Mouse (Mus musculus) left cerebral cortex, adult 9 months (tissue): ENCODE measurements around the gene Iqcg.
A peak's percentile ranks its signal among the peaks of the same experiment; 100 is the strongest.

Experiments
- DNase-seq, 2 experiments: peaks; one replicate each; pipeline ENCODE4 v3.0.0; 2022; ENCODE audit warnings: low spot score in 2 of 2

The Iqcg gene

DNA sequence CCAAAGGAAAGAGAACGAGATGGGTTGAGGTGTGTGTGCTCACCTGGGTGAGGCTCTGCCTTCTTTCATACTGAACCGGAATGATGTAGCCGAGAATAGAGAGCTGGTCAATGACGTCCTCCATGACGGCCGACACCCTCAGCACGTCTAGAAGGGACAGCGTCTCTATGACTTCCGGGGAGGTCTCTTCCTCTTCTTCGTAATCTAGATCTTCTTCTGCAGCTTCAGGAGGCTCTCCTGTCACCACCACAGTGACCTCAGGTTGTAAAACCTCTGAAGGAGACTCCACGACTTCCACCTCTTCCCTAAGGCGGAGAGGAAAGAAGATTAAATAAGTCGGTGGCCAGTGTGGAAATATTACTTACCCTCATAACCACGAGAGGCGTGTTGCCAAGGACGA lies 6.2 kb downstream of the Iqcg start:
- no peak for DNase-seq

DNA sequence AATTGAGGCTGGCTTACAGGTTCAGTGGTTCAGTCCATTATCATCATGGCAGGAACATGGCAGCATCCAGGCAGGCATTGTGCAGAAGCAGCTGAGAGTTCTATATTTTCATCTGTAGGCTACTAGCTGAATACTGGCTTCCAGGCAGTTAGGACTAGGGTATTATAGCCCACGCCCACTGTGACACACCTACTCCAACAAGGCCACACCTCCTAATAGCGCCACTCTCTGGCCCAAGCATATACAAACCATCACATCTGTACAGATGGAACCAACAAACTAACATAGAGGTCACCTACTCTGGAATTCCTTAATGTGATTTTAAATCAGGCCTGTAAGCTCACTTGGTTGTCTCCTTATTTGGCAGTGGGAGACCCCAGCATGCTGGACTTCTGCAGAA lies 7.3 kb downstream of the Iqcg start:
- DNase-seq, result no peak

GRCm38 (mm10) chr16:33048004-33048403 lies 8.0 kb downstream of the Iqcg start:
- no peak for DNase-seq

DNA sequence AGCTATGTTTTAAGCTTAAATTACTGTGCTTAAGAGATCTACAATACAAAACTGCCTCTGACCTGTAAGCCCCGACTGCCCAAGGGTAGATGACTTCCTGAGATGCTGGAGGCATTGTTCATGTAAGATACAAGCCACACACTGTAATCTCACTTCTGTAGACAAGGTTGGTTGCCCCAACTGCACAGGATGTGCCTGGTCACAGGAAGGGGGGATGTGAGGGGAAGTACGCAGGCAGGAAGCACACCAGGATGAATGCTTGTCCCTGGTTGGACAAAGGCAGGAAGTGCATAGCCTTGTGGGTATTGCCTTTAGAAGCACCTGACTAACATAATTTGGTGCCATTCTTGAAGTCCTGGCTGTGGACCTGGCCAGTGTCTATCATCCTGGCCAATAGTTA lies 12.8 kb downstream of the Iqcg start:
- DNase-seq, result no peak

DNA sequence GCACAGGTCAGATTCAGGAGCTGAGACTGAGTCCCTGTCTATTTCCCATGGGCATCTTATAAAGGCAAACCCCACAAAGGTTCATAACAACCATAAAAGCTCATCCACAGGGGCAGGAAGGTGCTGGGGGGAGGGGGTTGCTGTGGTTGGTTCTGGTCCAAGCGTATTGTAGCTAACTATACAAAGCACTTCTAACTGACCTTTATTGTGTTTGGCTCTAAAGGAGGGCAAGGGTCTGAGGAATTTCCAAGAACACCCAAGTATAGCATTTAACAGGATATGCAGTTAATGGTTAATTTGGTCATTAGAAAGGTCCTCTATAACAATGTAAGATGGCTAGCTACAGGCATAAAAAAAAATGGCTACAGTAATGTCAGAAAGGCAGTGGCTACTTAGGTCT lies 13.3 kb downstream of the Iqcg start:
- DNase-seq, result no peak

DNA sequence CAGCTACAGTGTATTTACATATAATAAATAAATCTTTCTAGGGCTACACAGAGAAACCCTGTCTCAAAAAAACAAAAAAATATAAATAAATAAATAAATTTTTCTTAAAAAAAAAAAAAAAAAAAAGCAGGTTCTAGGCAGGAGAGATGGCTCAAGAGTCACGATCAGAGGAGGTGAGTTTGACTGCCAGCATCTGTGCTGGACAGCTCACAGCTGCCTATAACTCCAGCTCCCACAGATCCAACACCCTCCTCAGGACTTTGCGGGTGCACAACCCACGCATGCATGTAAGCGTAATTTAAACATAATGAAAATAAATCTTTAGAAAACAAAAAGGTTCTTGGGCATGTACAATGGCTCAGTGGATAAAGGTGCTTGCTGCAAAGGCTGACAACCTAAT lies 20.0 kb downstream of the Iqcg start:
- no peak for DNase-seq

DNA sequence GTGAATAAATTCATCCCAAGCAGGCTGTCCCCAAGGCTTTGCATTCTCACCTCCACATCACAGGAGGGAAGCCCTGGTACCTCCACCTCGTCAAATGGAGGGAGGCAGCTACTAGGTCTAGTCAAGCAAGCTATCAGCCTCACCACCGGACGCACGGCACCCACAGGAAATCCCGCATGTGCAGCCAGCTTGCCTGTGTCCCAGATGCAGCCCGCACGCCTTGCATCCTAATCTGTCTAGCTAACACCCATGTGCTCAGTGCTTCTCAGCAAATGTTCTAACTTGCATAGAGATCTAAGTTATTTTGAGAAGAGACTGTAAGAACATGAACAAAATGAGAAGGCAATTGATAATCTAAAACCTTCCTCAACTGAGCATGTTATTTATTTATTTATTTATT lies 29.7 kb downstream of the Iqcg start:
- DNase-seq, result no peak

- DNase-seq, result peak in 1 of 2 experiments; percentile 55
Measured at GRCm38 (mm10) chr16:33024456-33025104, 31.4 kb downstream of the Iqcg start.

DNA sequence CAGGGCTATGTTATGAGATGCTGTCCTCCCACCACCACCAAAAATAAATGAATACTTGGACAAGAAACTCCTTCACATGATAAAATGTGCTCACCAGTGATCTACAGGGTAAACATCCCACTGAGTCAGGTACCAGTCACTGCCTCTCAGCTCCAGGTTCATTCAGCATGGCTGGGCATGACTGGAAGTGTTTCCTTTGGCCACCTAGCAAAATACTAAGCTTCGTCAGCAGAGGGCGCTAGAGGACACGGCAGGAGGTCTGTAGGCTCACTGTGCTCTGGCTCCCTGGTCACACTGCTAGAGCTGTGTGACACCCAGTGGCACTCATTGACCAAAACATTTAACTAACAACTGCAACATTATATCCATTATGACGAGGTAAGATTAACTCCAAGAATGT lies 32.3 kb downstream of the Iqcg start:
- DNase-seq, result peak in 1 of 2 experiments; percentile 87

GRCm38 (mm10) chr16:33021381-33021780 lies 34.6 kb downstream of the Iqcg start:
- DNase-seq, result no peak

GRCm38 (mm10) chr16:33019117-33019770 lies 36.8 kb downstream of the Iqcg start:
- DNase-seq, result no peak

DNA sequence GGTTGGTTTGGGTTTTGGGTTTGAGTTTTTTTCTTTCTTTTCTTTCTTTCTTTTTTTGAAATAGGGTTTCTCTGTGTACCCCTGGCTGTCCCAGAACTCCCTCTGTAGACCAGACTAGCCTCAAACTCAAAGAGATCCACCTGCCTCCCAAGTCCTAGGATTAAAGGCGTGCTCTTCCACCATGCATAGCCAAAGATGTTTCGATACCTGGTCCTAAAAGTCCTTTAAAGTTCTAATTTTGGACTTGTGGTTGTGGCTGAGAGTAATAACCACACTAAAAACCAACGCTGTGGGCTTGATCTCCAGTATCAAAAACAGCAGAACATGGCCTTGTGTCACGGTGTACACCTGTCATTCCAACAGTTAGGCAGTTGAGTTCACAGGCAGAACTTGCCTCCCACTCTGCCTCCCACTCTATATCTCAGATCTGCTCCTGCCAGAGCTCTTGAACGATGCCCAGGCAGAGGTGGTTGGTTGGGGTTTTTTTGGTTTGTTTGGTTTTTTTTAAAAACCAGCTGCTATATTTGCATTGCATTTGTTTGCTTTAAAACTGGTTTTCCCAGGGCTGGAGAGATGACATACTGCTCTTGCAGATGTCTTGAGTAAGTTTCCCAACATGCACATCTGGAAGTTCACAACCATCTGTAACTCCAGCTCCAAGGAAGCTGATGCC lies 38.2 kb downstream of the Iqcg start:
- DNase-seq, result no peak

DNA sequence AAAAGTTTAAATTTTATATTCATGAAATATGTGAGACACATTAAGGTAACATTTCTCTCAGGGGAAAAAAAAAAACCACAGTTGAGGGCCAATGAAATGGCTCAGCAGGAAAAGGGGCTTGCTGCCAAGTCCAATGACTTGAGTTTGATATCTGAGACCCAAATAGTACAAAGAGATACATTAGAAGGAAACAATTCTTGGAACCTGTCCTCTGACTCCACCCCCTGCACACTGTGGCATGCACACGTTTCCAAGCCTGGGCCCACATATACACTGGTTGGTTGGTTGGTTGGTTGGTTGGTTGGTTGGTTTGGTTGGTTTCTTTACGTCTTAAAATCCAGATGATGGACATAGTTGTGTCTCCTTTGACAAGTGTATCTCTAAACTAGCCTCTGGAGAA lies 40.0 kb downstream of the Iqcg start:
- DNase-seq, result no peak

GRCm38 (mm10) chr16:33015396-33015907 lies 40.6 kb downstream of the Iqcg start:
- DNase-seq, result no peak

DNA sequence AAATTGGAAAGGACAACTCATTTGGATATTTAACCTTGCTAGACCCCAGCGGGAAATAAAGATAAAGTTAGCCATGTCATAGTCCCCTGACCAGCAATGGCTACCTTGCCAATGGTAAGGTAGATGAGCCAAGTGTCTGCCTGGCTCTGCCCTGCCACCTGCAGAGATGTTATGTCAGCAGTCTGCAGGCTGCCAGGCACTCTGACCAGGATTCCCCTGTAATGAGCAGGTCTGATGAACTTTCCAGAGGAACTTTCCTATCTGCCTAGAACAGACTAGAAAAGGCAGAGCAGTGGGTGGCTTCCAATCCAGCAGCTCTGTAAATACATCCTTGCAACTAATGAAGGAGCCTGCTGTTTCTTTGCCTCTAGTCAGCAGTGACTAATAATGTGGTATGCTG lies 41.1 kb downstream of the Iqcg start:
- peak in 1 of 2 experiments; percentile 37 for DNase-seq

- DNase-seq, result no peak
Measured at GRCm38 (mm10) chr16:33013801-33014200, 42.2 kb downstream of the Iqcg start.

- DNase-seq, result peak in 1 of 2 experiments; percentile 33
Measured at GRCm38 (mm10) chr16:33010166-33010565, 45.9 kb downstream of the Iqcg start.

GRCm38 (mm10) chr16:33007436-33007835 lies 48.6 kb downstream of the Iqcg start:
- no peak for DNase-seq

DNA sequence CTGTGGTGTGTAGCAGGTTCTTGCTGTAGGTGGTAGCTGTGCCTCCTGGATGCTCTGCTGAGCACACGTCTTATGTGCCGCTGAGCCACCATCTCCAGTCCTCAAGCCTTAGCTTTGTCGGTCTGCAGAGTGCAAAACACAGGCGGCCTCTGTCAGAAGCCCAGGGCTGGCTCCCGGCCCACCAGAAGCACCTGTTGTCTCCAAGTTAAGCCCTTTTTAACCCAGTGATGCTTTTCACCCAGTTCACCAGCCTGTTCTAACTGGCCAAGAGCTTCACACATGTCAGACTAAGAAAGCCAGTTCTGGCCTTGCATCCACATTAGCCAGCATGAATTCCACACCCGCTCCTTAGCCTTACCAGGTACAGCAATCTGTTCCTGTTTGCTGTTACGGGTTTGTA lies 49.1 kb downstream of the Iqcg start:
- no peak for DNase-seq

GRCm38 (mm10) chr16:33005216-33005615 lies 50.8 kb downstream of the Iqcg start:
- no peak for DNase-seq

DNA sequence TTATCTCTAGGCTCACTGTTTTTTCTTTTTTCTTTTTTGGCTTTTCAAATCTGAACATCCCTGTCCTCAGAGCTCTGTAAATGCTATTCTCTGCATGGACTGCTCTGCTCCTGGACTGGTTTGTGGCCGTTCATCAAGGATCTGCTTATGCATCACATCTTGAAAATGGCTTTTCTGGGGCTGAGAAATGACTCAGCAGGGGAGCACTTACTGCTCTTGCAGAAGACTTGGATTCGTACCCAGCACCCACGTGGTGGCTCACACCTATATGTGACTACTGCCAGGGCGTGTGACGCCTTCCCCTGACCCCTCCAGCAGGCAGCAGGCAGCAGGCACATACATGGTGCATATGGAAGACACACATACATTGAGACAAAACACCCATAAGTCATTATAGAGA lies 63.9 kb downstream of the Iqcg start:
- DNase-seq, result peak in 1 of 2 experiments; percentile 30

DNA sequence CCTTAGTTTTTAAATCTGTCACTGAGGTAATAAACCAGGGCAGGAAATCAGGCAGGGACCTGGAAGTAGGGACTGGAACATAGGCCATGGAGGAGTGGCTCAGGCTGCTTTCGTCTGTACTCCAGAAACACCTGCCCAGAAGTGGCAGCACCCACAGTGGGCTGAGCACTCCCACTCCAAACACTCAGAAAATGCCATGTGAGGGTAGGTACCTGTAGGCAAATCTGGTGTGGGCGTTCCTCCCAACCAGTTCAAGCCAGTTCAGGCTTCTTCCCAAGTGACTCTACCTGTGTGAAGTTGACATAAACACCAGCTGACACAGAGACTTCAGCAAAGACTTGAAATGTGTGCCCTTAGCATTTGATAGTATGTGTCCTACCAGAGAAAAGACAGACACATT lies 71.4 kb downstream of the Iqcg start:
- no peak for DNase-seq

DNA sequence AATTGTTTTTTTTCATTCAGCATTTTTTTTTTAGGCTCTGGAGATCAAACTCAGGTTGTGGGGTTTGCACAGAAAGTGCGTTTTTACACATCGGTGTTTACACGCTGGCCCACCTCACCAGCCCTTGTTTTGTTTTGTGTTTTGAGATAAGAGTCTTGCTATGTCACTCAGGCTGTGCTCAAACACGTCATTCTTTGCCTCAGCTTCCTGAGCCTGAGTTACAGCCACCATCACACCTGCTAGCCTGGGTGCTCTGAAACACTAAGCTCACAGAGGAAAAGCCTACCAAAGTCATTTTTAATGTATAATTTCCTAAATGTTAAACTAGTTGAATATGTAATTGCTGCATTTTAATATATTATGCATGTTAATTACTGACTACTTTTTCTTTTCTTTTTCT lies 74.6 kb downstream of the Iqcg start:
- DNase-seq, result no peak
